Mouse (Mus musculus) lung, adult 18-20 months (tissue): ENCODE measurements at regions not wholly inside any gene's neighbourhood (a gene's known extent, or its start where the extent isn't known, plus 50 kb on each side); places are given as distances from the start of the nearest gene placed in this dataset.
A peak's percentile ranks its signal among the peaks of the same experiment; 100 is the strongest.

ENCODE experiments used
- DNase-seq, 2 experiments: peaks; one replicate each; pipeline ENCODE4 v3.0.0; 2022; ENCODE audit warnings: mixed read lengths in 2 of 2

- no peak for DNase-seq
Observed at GRCm38 (mm10) chr4:68648311-68648710, 305.9 kb downstream of the Brinp1 start.

GRCm38 (mm10) chr4:68633299-68633698, 320.9 kb downstream of the Brinp1 start:
- no peak for DNase-seq

- no peak for DNase-seq
Observed at GRCm38 (mm10) chr4:68624025-68624342, 330.2 kb downstream of the Brinp1 start.

- DNase-seq: no peak
Observed at GRCm38 (mm10) chr4:68623125-68624024, 330.8 kb downstream of the Brinp1 start.

- DNase-seq: no peak
Observed at GRCm38 (mm10) chr4:68620585-68620984, 333.6 kb downstream of the Brinp1 start.

- no peak for DNase-seq
Observed at GRCm38 (mm10) chr4:68615706-68616397, 338.3 kb downstream of the Brinp1 start.

- no peak for DNase-seq
Observed at GRCm38 (mm10) chr4:68612263-68613012, 341.8 kb downstream of the Brinp1 start.

- no peak for DNase-seq
Observed at GRCm38 (mm10) chr4:68595256-68595655, 358.9 kb downstream of the Brinp1 start.

- no peak for DNase-seq
Observed at GRCm38 (mm10) chr4:68575375-68575774, 378.8 kb downstream of the Brinp1 start.

GRCm38 (mm10) chr4:68574610-68575167, 379.5 kb downstream of the Brinp1 start:
- DNase-seq: peak in 1 of 2 experiments; percentile 5

- DNase-seq: peak; percentile 7 to 39
Observed at GRCm38 (mm10) chr4:68573333-68573732, 380.9 kb downstream of the Brinp1 start.

- no peak for DNase-seq
Observed at GRCm38 (mm10) chr4:68572521-68572920, 381.7 kb downstream of the Brinp1 start.

GRCm38 (mm10) chr4:68536254-68536653, 417.9 kb downstream of the Brinp1 start:
- DNase-seq: no peak

- no peak for DNase-seq
Observed at GRCm38 (mm10) chr4:68535815-68536214, 418.4 kb downstream of the Brinp1 start.

- no peak for DNase-seq
Observed at GRCm38 (mm10) chr4:68532056-68532455, 422.1 kb downstream of the Brinp1 start.

- DNase-seq: no peak
Observed at GRCm38 (mm10) chr4:68487993-68488392, 466.2 kb downstream of the Brinp1 start.

GRCm38 (mm10) chr4:68486876-68487275, 467.3 kb downstream of the Brinp1 start:
- DNase-seq: no peak

- DNase-seq: no peak
Observed at GRCm38 (mm10) chr4:68461783-68462182, 492.4 kb downstream of the Brinp1 start.

GRCm38 (mm10) chr4:68416046-68416445, 538.2 kb downstream of the Brinp1 start:
- DNase-seq: no peak

- no peak for DNase-seq
Observed at GRCm38 (mm10) chr4:68410785-68411184, 543.4 kb downstream of the Brinp1 start.

GRCm38 (mm10) chr4:68404364-68404763, 549.8 kb downstream of the Brinp1 start:
- no peak for DNase-seq

- DNase-seq: no peak
Observed at GRCm38 (mm10) chr4:68387097-68387496, 567.1 kb downstream of the Brinp1 start.

GRCm38 (mm10) chr4:68382007-68382406, 572.2 kb downstream of the Brinp1 start:
- DNase-seq: no peak
